Mouse (Mus musculus): ENCODE results near the gene Auts2. TPM values are rescaled to one million over a fixed set of nuclear protein-coding genes. Genes with fewer than 3 reads are reported as not detected.

The Auts2 gene
- polyA plus RNA-seq, 1 experiment from 2014 or later, result 80.6 TPM

- Histone ChIP-seq H3K36me3 (no peaks in the 10 kb centered on the region), H3K4me3 (no peak overlapping the region), H3K4me1 (no peaks in the 10 kb centered on the region), H3K9ac (replicated peaks) (no peak overlapping the region), H3K27me3 (no peaks in the 10 kb centered on the region), H3K9me3 (no peaks in the 10 kb centered on the region), H3K27ac (replicated peaks) (no peak overlapping the region), H3K4me2 (replicated peaks) (no peak overlapping the region)
- ATAC-seq (ENCODE audit: low FRiP score, low read depth), result no peak
- WGBS, result 81% methylated on average over 9 of the region's 9 CpGs
Measured at GRCm38 (mm10) chr5:131978939-131979338, 564.2 kb downstream of the Auts2 start.

- Histone ChIP-seq H3K9me3 (no peaks in the 10 kb centered on the region), H3K4me1 (peaks cover 9% of the 10 kb centered on the region), H3K9ac (replicated peaks) (no peak overlapping the region), H3K27ac (replicated peaks) (no peak overlapping the region), H3K36me3 (no peaks in the 10 kb centered on the region), H3K27me3 (no peaks in the 10 kb centered on the region), H3K4me3 (no peak overlapping the region), H3K4me2 (replicated peaks) (no peak overlapping the region)
- no peak for ATAC-seq (ENCODE audit: low FRiP score, low read depth)
- WGBS, result 56% methylated on average over 3 of the region's 3 CpGs
Measured at GRCm38 (mm10) chr5:131977497-131977896, 565.6 kb downstream of the Auts2 start.

GRCm38 (mm10) chr5:131971901-131972300 lies 571.2 kb downstream of the Auts2 start:
- Histone ChIP-seq H3K4me2 (replicated peaks) (no peak overlapping the region), H3K36me3 (no peaks in the 10 kb centered on the region), H3K27ac (replicated peaks) (no peak overlapping the region), H3K4me1 (peaks cover 20% of the 10 kb centered on the region), H3K4me3 (no peak overlapping the region), H3K9ac (replicated peaks) (no peak overlapping the region), H3K9me3 (no peaks in the 10 kb centered on the region), H3K27me3 (no peaks in the 10 kb centered on the region)
- ATAC-seq (ENCODE audit: low FRiP score, low read depth), result no peak
- 78% methylated on average over 2 of the region's 2 CpGs for WGBS

GRCm38 (mm10) chr5:131965499-131965898 lies 577.6 kb downstream of the Auts2 start:
- Histone ChIP-seq H3K36me3 (peaks cover 4% of the 10 kb centered on the region; the same call in 1 of the 2 replicates), H3K27ac (replicated peaks) (no peak overlapping the region), H3K4me1 (peaks cover 14% of the 10 kb centered on the region), H3K27me3 (no peaks in the 10 kb centered on the region), H3K9me3 (no peaks in the 10 kb centered on the region), H3K4me3 (no peak overlapping the region), H3K4me2 (replicated peaks) (no peak overlapping the region), H3K9ac (replicated peaks) (no peak overlapping the region)
- no peak for ATAC-seq (ENCODE audit: low FRiP score, low read depth)
- 96% methylated on average over 6 of the region's 6 CpGs for WGBS

- no peak for ATAC-seq (ENCODE audit: low FRiP score, low read depth)
- Histone ChIP-seq H3K27me3 (no peaks in the 10 kb centered on the region), H3K4me3 (no peak overlapping the region), H3K36me3 (peaks cover 4% of the 10 kb centered on the region; the same call in 1 of the 2 replicates), H3K9ac (replicated peaks) (no peak overlapping the region), H3K4me2 (replicated peaks) (no peak overlapping the region), H3K27ac (replicated peaks) (no peak overlapping the region), H3K9me3 (peaks cover 4% of the 10 kb centered on the region; the same call in 1 of the 2 replicates), H3K4me1 (peaks cover 14% of the 10 kb centered on the region)
- 97% methylated on average over 4 of the region's 4 CpGs for WGBS
Measured at GRCm38 (mm10) chr5:131963565-131963964, 579.6 kb downstream of the Auts2 start.

- WGBS, result 86% methylated on average over 2 of the region's 2 CpGs
- ATAC-seq (ENCODE audit: low FRiP score, low read depth), result no peak
- H3K4me3 ChIP-seq, result no peak overlapping the region
Measured at GRCm38 (mm10) chr5:131961859-131962258, 581.3 kb downstream of the Auts2 start.

GRCm38 (mm10) chr5:131960432-131960831 lies 582.7 kb downstream of the Auts2 start:
- no peaks in the 10 kb centered on the region for H3K27me3 ChIP-seq
- no peak for ATAC-seq (ENCODE audit: low FRiP score, low read depth)
- H3K4me2 ChIP-seq (replicated peaks), result no peak overlapping the region
- H3K9me3 ChIP-seq, result peaks cover 5% of the 10 kb centered on the region; the same call in 1 of the 2 replicates
- H3K4me3 ChIP-seq, result no peak overlapping the region
- no peak overlapping the region for H3K27ac ChIP-seq (replicated peaks)
- no peak overlapping the region for H3K9ac ChIP-seq (replicated peaks)
- peaks cover 4% of the 10 kb centered on the region; the same call in 1 of the 2 replicates for H3K36me3 ChIP-seq
- H3K4me1 ChIP-seq, result peaks cover 14% of the 10 kb centered on the region; the same call in 1 of the 2 replicates

More at GRCm38 (mm10) chr5:131961859-131962258, 581.3 kb downstream of the Auts2 start:
- Histone ChIP-seq H3K27ac (replicated peaks) (no peak overlapping the region), H3K36me3 (peaks cover 4% of the 10 kb centered on the region; the same call in 1 of the 2 replicates), H3K9me3 (peaks cover 5% of the 10 kb centered on the region; the same call in 1 of the 2 replicates), H3K27me3 (no peaks in the 10 kb centered on the region), H3K4me2 (replicated peaks) (no peak overlapping the region), H3K9ac (replicated peaks) (no peak overlapping the region), H3K4me1 (peaks cover 12% of the 10 kb centered on the region)

GRCm38 (mm10) chr5:131956998-131957397 lies 586.1 kb downstream of the Auts2 start:
- WGBS, result 75% methylated on average over 3 of the region's 3 CpGs
- H3K9ac ChIP-seq (replicated peaks), result no peak overlapping the region
- H3K4me2 ChIP-seq (replicated peaks), result no peak overlapping the region
- no peak overlapping the region for H3K4me3 ChIP-seq
- H3K9me3 ChIP-seq, result peaks cover 5% of the 10 kb centered on the region; the same call in 1 of the 2 replicates
- no peak overlapping the region for H3K27ac ChIP-seq (replicated peaks)
- no peak for ATAC-seq (ENCODE audit: low FRiP score, low read depth)
- H3K36me3 ChIP-seq, result no peaks in the 10 kb centered on the region
- H3K27me3 ChIP-seq, result no peaks in the 10 kb centered on the region
- peaks cover 17% of the 10 kb centered on the region; the same call in 1 of the 2 replicates for H3K4me1 ChIP-seq

- WGBS, result 63% methylated on average over 7 of the region's 7 CpGs
- H3K9me3 ChIP-seq, result peaks cover 5% of the 10 kb centered on the region; the same call in 1 of the 2 replicates
- no peaks in the 10 kb centered on the region for H3K27me3 ChIP-seq
- H3K9ac ChIP-seq (replicated peaks), result no peak overlapping the region
- no peak overlapping the region for H3K27ac ChIP-seq (replicated peaks)
- H3K4me1 ChIP-seq, result peaks cover 17% of the 10 kb centered on the region; the same call in 1 of the 2 replicates
- H3K4me3 ChIP-seq, result no peak overlapping the region
- H3K36me3 ChIP-seq, result no peaks in the 10 kb centered on the region
- ATAC-seq (ENCODE audit: low FRiP score, low read depth), result no peak
- H3K4me2 ChIP-seq (replicated peaks), result no peak overlapping the region
Measured at GRCm38 (mm10) chr5:131956090-131956489, 587.1 kb downstream of the Auts2 start.

GRCm38 (mm10) chr5:131955227-131956016 lies 587.7 kb downstream of the Auts2 start:
- ATAC-seq (ENCODE audit: low FRiP score, low read depth), result no peak
- no peaks in the 10 kb centered on the region for H3K36me3 ChIP-seq
- H3K4me3 ChIP-seq, result no peak overlapping the region
- 85% methylated on average over 8 of the region's 8 CpGs for WGBS
- no peak overlapping the region for H3K27ac ChIP-seq (replicated peaks)
- no peak overlapping the region for H3K4me2 ChIP-seq (replicated peaks)
- peaks cover 5% of the 10 kb centered on the region; the same call in 1 of the 2 replicates for H3K9me3 ChIP-seq
- no peak overlapping the region for H3K9ac ChIP-seq (replicated peaks)
- peaks cover 17% of the 10 kb centered on the region; the same call in 1 of the 2 replicates for H3K4me1 ChIP-seq
- H3K27me3 ChIP-seq, result no peaks in the 10 kb centered on the region

- Histone ChIP-seq H3K36me3 (no peaks in the 10 kb centered on the region), H3K4me3 (no peak overlapping the region), H3K4me2 (replicated peaks) (no peak overlapping the region), H3K9ac (replicated peaks) (no peak overlapping the region), H3K4me1 (peaks cover 33% of the 10 kb centered on the region), H3K27me3 (no peaks in the 10 kb centered on the region), H3K9me3 (no peaks in the 10 kb centered on the region), H3K27ac (replicated peaks) (peak overlapping the region; percentile 79)
- ATAC-seq (ENCODE audit: low FRiP score, low read depth), result no peak
- 23% methylated on average over 7 of the region's 7 CpGs for WGBS
Measured at GRCm38 (mm10) chr5:131948571-131949151, 594.5 kb downstream of the Auts2 start.

GRCm38 (mm10) chr5:131946801-131947200 lies 596.3 kb downstream of the Auts2 start:
- 81% methylated on average over 5 of the region's 5 CpGs for WGBS
- Histone ChIP-seq H3K27ac (replicated peaks) (no peak overlapping the region), H3K9me3 (no peaks in the 10 kb centered on the region), H3K4me2 (replicated peaks) (no peak overlapping the region), H3K9ac (replicated peaks) (no peak overlapping the region), H3K4me3 (no peak overlapping the region), H3K4me1 (peaks cover 35% of the 10 kb centered on the region), H3K36me3 (no peaks in the 10 kb centered on the region), H3K27me3 (no peaks in the 10 kb centered on the region)
- ATAC-seq (ENCODE audit: low FRiP score, low read depth), result no peak
